Mouse (Mus musculus): ENCODE data around the gene Mapre1.

DNA sequence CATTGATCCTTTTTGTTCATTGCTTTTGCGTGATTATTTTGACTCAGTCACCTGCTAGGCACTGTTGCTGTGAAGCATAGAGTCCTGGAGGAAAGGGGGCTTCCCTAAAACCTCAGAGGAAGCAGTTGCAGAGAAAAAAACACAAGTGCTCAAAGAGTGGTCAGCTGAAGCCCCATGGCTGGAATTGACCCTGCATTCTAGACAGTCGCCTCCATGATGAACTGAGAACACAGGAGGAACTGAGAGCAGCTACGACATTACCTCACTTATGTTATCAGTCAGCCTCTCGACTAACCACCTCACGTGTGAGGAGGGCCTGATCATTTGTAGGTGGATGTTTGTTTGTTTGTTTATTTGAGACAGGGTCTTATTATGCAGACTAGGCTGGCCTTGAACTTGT, 21.0 kb downstream of the Mapre1 start:
- TF ChIP-seq POLR2A (IDR thresholded peaks at IDR 0.05; ENCODE audit: control insufficient read depth, extremely low read depth, insufficient read depth, low read length, poor library complexity) (no peak), CTCF (IDR thresholded peaks at IDR 0.05; ENCODE audit: borderline replicate concordance, control insufficient read depth, extremely low read depth, insufficient read depth, low read length, poor library complexity) (no peak)
